Mouse (Mus musculus) midbrain, embryonic 12.5 days (tissue): ENCODE measurements around the gene Fgd6. TPM values are rescaled to one million over a fixed set of nuclear protein-coding genes. Genes with fewer than 3 reads are reported as not detected.

Source experiments
- ATAC-seq: fragments of 200-750 bp; cut with Nextera tagmentation; 2 replicates; pipeline ENCODE4 v1.8.0; 2017; ENCODE audit warnings: low read depth, moderate TSS enrichment, moderate library complexity; ENCODE audit not compliant: low FRiP score
- H3K27ac ChIP-seq: fragments of 300-500 bp; sonication (generic); replicated peaks from 2 replicates; pipeline ENCODE4 v1.5.1; 2016; ENCODE audit warnings: mild to moderate bottlenecking
- H3K27me3 ChIP-seq: fragments of 300-500 bp; sonication (generic); 2 replicates; pipeline ENCODE4 v1.6.1; 2016; ENCODE audit warnings: mild to moderate bottlenecking
- H3K36me3 ChIP-seq: fragments of 300-500 bp; sonication (generic); 2 replicates; pipeline ENCODE4 v1.6.1; 2016
- H3K4me1 ChIP-seq: fragments of 300-500 bp; sonication (generic); 2 replicates; pipeline ENCODE4 v1.6.1; 2016
- H3K4me2 ChIP-seq: fragments of 300-500 bp; sonication (generic); replicated peaks from 2 replicates; pipeline ENCODE4 v1.6.1; 2016; ENCODE audit warnings: mild to moderate bottlenecking, moderate library complexity
- H3K4me3 ChIP-seq: fragments of 300-500 bp; sonication (generic); 2 replicates; pipeline ENCODE4 v1.5.1; 2016; ENCODE audit warnings: mild to moderate bottlenecking
- H3K9ac ChIP-seq: fragments of 300-500 bp; sonication (generic); replicated peaks from 2 replicates; pipeline ENCODE4 v1.6.1; 2016; ENCODE audit warnings: mild to moderate bottlenecking, moderate library complexity
- H3K9me3 ChIP-seq: fragments of 300-500 bp; sonication (generic); 2 replicates; pipeline ENCODE4 v1.6.1; 2016; ENCODE audit warnings: mild to moderate bottlenecking
- WGBS: fragments of 180-500 bp; shearing (Covaris S2); methylation state at CpG from one replicate; pipeline ENCODE4 v1.1.7; 2016; 5-methylcytosine and 5-hydroxymethylcytosine counted together
- polyA plus RNA-seq: library from polyadenylated mRNA; unstranded; fragments of >200 nt; fragmentation: Nextera tagmentation; extraction: Ambion mirVana; gene quantifications from 2 replicates; pipeline ENCODE4 v1.2.1, GENCODE M21; 2016

Fgd6 gene
- polyA plus RNA-seq, 1 experiment from 2014 or later: 4.9 TPM

GRCm38 (mm10) chr10:94147756-94148531 lies 112.1 kb downstream of the Fgd6 start, which contains the start of gene Nr2c1:
Gene Nr2c1 (plus strand): TSS chr10:94148023.
- Histone ChIP-seq H3K9me3 (no peaks in the 10 kb centered on the region), H3K27me3 (no peaks in the 10 kb centered on the region), H3K4me2 (peak within 1 kb of the TSS; percentile 68), H3K4me3 (peak within 1 kb of the TSS; percentile 92), H3K27ac (peak within 1 kb of the TSS; percentile 84), H3K4me1 (peaks cover 21% of the 10 kb centered on the region), H3K9ac (peak within 1 kb of the TSS; percentile 95), H3K36me3 (no peaks in the 10 kb centered on the region)
- WGBS: under 1% methylated on average over 63 of the region's 64 CpGs
- ATAC-seq: peak; percentile 95

GRCm38 (mm10) chr10:94151488-94151887 lies 115.7 kb downstream of the Fgd6 start:
- Histone ChIP-seq H3K27ac (no peak overlapping the region), H3K27me3 (no peaks in the 10 kb centered on the region), H3K4me2 (no peak overlapping the region), H3K36me3 (no peaks in the 10 kb centered on the region), H3K4me3 (no peak overlapping the region), H3K9me3 (no peaks in the 10 kb centered on the region), H3K9ac (no peak overlapping the region), H3K4me1 (peaks cover 21% of the 10 kb centered on the region)
- WGBS: 85% methylated on average over 4 of the region's 4 CpGs
- no peak for ATAC-seq

GRCm38 (mm10) chr10:94153841-94154240 lies 118.0 kb downstream of the Fgd6 start:
- no peak for ATAC-seq
- Histone ChIP-seq H3K4me2 (no peak overlapping the region), H3K4me1 (peaks cover 8% of the 10 kb centered on the region)

GRCm38 (mm10) chr10:94158962-94159361 lies 123.2 kb downstream of the Fgd6 start:
- H3K9ac ChIP-seq: no peak overlapping the region
- H3K4me3 ChIP-seq: no peak overlapping the region
- H3K9me3 ChIP-seq: no peaks in the 10 kb centered on the region
- no peak overlapping the region for H3K27ac ChIP-seq
- no peaks in the 10 kb centered on the region for H3K4me1 ChIP-seq
- WGBS: 94% methylated on average over 6 of the region's 6 CpGs
- H3K36me3 ChIP-seq: peaks cover 39% of the 10 kb centered on the region
- H3K4me2 ChIP-seq: no peak overlapping the region
- H3K27me3 ChIP-seq: no peaks in the 10 kb centered on the region
- ATAC-seq: no peak

More at GRCm38 (mm10) chr10:94153841-94154240, 118.0 kb downstream of the Fgd6 start:
- Histone ChIP-seq H3K27me3 (no peaks in the 10 kb centered on the region), H3K36me3 (peaks cover 12% of the 10 kb centered on the region), H3K4me3 (no peak overlapping the region), H3K27ac (no peak overlapping the region), H3K9me3 (no peaks in the 10 kb centered on the region), H3K9ac (no peak overlapping the region)

- Histone ChIP-seq H3K27ac (no peak overlapping the region), H3K9ac (no peak overlapping the region), H3K27me3 (no peaks in the 10 kb centered on the region), H3K9me3 (no peaks in the 10 kb centered on the region), H3K4me2 (no peak overlapping the region), H3K36me3 (peaks cover 43% of the 10 kb centered on the region), H3K4me3 (no peak overlapping the region), H3K4me1 (no peaks in the 10 kb centered on the region)
- no peak for ATAC-seq
- 90% methylated on average over 4 of the region's 4 CpGs for WGBS
Observed at GRCm38 (mm10) chr10:94159406-94159805, 123.6 kb downstream of the Fgd6 start.

GRCm38 (mm10) chr10:94161051-94161765 lies 125.4 kb downstream of the Fgd6 start:
- H3K4me2 ChIP-seq: no peak overlapping the region

GRCm38 (mm10) chr10:94162031-94162430 lies 126.2 kb downstream of the Fgd6 start:
- Histone ChIP-seq H3K27ac (no peak overlapping the region), H3K27me3 (no peaks in the 10 kb centered on the region), H3K4me3 (no peak overlapping the region), H3K9ac (no peak overlapping the region), H3K4me2 (no peak overlapping the region), H3K36me3 (peaks cover 58% of the 10 kb centered on the region), H3K9me3 (no peaks in the 10 kb centered on the region), H3K4me1 (no peaks in the 10 kb centered on the region)
- WGBS: 95% methylated on average over 7 of the region's 7 CpGs
- no peak for ATAC-seq

More at GRCm38 (mm10) chr10:94161051-94161765, 125.4 kb downstream of the Fgd6 start:
- H3K27ac ChIP-seq: no peak overlapping the region
- no peak overlapping the region for H3K9ac ChIP-seq
- no peaks in the 10 kb centered on the region for H3K27me3 ChIP-seq
- no peaks in the 10 kb centered on the region for H3K4me1 ChIP-seq
- WGBS: 90% methylated on average over 5 of the region's 5 CpGs
- H3K9me3 ChIP-seq: no peaks in the 10 kb centered on the region
- ATAC-seq: no peak
- peaks cover 54% of the 10 kb centered on the region for H3K36me3 ChIP-seq
- H3K4me3 ChIP-seq: no peak overlapping the region

- Histone ChIP-seq H3K4me3 (no peak overlapping the region), H3K9me3 (no peaks in the 10 kb centered on the region), H3K27me3 (no peaks in the 10 kb centered on the region), H3K4me2 (no peak overlapping the region), H3K36me3 (peaks cover 64% of the 10 kb centered on the region), H3K4me1 (no peaks in the 10 kb centered on the region), H3K9ac (no peak overlapping the region), H3K27ac (no peak overlapping the region)
- 84% methylated on average over 5 of the region's 5 CpGs for WGBS
- ATAC-seq: no peak
Observed at GRCm38 (mm10) chr10:94164104-94164845, 128.5 kb downstream of the Fgd6 start.

GRCm38 (mm10) chr10:94165426-94165825 lies 129.6 kb downstream of the Fgd6 start:
- Histone ChIP-seq H3K27ac (no peak overlapping the region), H3K27me3 (no peaks in the 10 kb centered on the region), H3K9me3 (0 out of 2 replicates have a peak, but pooled peaks cover 6% of the 10 kb centered on the region), H3K4me2 (no peak overlapping the region), H3K36me3 (peaks cover 66% of the 10 kb centered on the region), H3K4me1 (no peaks in the 10 kb centered on the region), H3K4me3 (no peak overlapping the region), H3K9ac (no peak overlapping the region)
- 91% methylated on average over 16 of the region's 16 CpGs for WGBS
- no peak for ATAC-seq

GRCm38 (mm10) chr10:94167051-94167750 lies 131.4 kb downstream of the Fgd6 start:
- 81% methylated on average over 11 of the region's 11 CpGs for WGBS
- ATAC-seq: no peak
- no peak overlapping the region for H3K27ac ChIP-seq
- no peak overlapping the region for H3K9ac ChIP-seq
- H3K9me3 ChIP-seq: 0 out of 2 replicates have a peak, but pooled peaks cover 6% of the 10 kb centered on the region
- no peak overlapping the region for H3K4me2 ChIP-seq
- no peak overlapping the region for H3K4me3 ChIP-seq
- no peaks in the 10 kb centered on the region for H3K27me3 ChIP-seq
- H3K36me3 ChIP-seq: peaks cover 64% of the 10 kb centered on the region
- H3K4me1 ChIP-seq: peaks cover 11% of the 10 kb centered on the region

- WGBS: 33% methylated on average over 12 of the region's 12 CpGs
- Histone ChIP-seq H3K9ac (no peak overlapping the region), H3K4me2 (peak overlapping the region; percentile 2; the same call in 1 of the 2 replicates), H3K27me3 (no peaks in the 10 kb centered on the region), H3K4me3 (no peak overlapping the region), H3K4me1 (peaks cover 25% of the 10 kb centered on the region), H3K36me3 (peaks cover 53% of the 10 kb centered on the region), H3K9me3 (0 out of 2 replicates have a peak, but pooled peaks cover 6% of the 10 kb centered on the region), H3K27ac (peak overlapping the region; percentile 52; the same call in 1 of the 2 replicates)
- peak; percentile 60; the same call in 1 of the 2 replicates for ATAC-seq
Observed at GRCm38 (mm10) chr10:94171440-94172130, 135.8 kb downstream of the Fgd6 start.
